Mouse (Mus musculus): Measurements from ENCODE around the gene Rbfox3. TPM values are rescaled to one million over a fixed set of nuclear protein-coding genes. Genes with fewer than 3 reads are reported as not detected.

Rbfox3 gene
- polyA plus RNA-seq, 1 experiment from 2014 or later: 3.9 TPM

- WGBS: 68% methylated on average over 11 of the region's 11 CpGs
- Histone ChIP-seq H3K9me3 (no peaks in the 10 kb centered on the region), H3K4me3 (no peak overlapping the region), H3K9ac (no peak overlapping the region), H3K4me1 (peaks cover 3% of the 10 kb centered on the region; the same call in 1 of the 2 replicates), H3K27me3 (no peaks in the 10 kb centered on the region), H3K27ac (no peak overlapping the region), H3K4me2 (replicated peaks) (no peak overlapping the region), H3K36me3 (no peaks in the 10 kb centered on the region)
- ATAC-seq (ENCODE audit: insufficient number of reproducible peaks, insufficient read depth, low FRiP score, low TSS enrichment): no peak
Measured at GRCm38 (mm10) chr11:118525059-118525458, 386.3 kb downstream of the Rbfox3 start.

- no peak overlapping the region for H3K4me3 ChIP-seq
- no peaks in the 10 kb centered on the region for H3K36me3 ChIP-seq
- H3K27ac ChIP-seq: no peak overlapping the region
- WGBS: 83% methylated on average over 4 of the region's 4 CpGs
- no peak for ATAC-seq (ENCODE audit: insufficient number of reproducible peaks, insufficient read depth, low FRiP score, low TSS enrichment)
- H3K9me3 ChIP-seq: no peaks in the 10 kb centered on the region
- H3K27me3 ChIP-seq: no peaks in the 10 kb centered on the region
- H3K4me2 ChIP-seq (replicated peaks): no peak overlapping the region
- no peak overlapping the region for H3K9ac ChIP-seq
- no peaks in the 10 kb centered on the region for H3K4me1 ChIP-seq
Measured at GRCm38 (mm10) chr11:118523496-118524145, 387.8 kb downstream of the Rbfox3 start.

- Histone ChIP-seq H3K4me1 (no peaks in the 10 kb centered on the region), H3K36me3 (no peaks in the 10 kb centered on the region), H3K9me3 (no peaks in the 10 kb centered on the region), H3K27ac (no peak overlapping the region), H3K27me3 (no peaks in the 10 kb centered on the region), H3K4me3 (no peak overlapping the region), H3K4me2 (replicated peaks) (no peak overlapping the region), H3K9ac (no peak overlapping the region)
- WGBS: 83% methylated on average over 2 of the region's 2 CpGs
- ATAC-seq (ENCODE audit: insufficient number of reproducible peaks, insufficient read depth, low FRiP score, low TSS enrichment): no peak
Measured at GRCm38 (mm10) chr11:118520932-118521331, 390.5 kb downstream of the Rbfox3 start.

GRCm38 (mm10) chr11:118520251-118520650 is 391.1 kb downstream of the Rbfox3 start:
- 0 out of 2 replicates have a peak, but pooled peaks cover 3% of the 10 kb centered on the region for H3K27me3 ChIP-seq
- no peak overlapping the region for H3K4me3 ChIP-seq
- H3K36me3 ChIP-seq: no peaks in the 10 kb centered on the region
- no peak overlapping the region for H3K9ac ChIP-seq
- no peak overlapping the region for H3K27ac ChIP-seq
- no peak for ATAC-seq (ENCODE audit: insufficient number of reproducible peaks, insufficient read depth, low FRiP score, low TSS enrichment)
- whole genome bisulfite sequencing: 55% methylated on average over 5 of the region's 5 CpGs
- no peak overlapping the region for H3K4me2 ChIP-seq (replicated peaks)
- no peaks in the 10 kb centered on the region for H3K4me1 ChIP-seq
- H3K9me3 ChIP-seq: no peaks in the 10 kb centered on the region

DNA sequence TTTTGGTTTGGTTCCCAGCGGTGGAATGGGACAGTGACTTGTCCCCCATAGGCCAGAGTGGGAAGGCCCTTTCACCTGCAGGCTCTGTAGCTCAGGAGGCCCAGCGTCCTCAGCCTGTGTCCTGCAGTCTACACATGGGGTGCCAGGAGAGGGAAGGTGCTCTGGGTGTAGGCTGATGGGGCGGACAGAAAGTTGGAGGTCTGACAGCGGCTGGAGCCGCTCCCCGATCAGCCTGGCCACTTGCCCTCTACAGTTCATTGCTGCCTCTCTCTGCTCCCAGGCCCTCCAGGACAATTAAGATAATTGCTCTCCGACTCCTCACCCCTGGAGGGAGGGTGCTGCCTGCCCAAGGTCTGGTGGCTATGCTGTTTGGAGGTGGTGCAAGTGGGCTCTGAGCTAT is 392.7 kb downstream of the Rbfox3 start:
- Histone ChIP-seq H3K4me2 (replicated peaks) (no peak overlapping the region), H3K9ac (no peak overlapping the region), H3K4me1 (peaks cover 3% of the 10 kb centered on the region), H3K4me3 (no peak overlapping the region), H3K27me3 (0 out of 2 replicates have a peak, but pooled peaks cover 3% of the 10 kb centered on the region), H3K36me3 (no peaks in the 10 kb centered on the region), H3K9me3 (no peaks in the 10 kb centered on the region), H3K27ac (no peak overlapping the region)
- 72% methylated on average over 7 of the region's 7 CpGs for WGBS
- ATAC-seq (ENCODE audit: insufficient number of reproducible peaks, insufficient read depth, low FRiP score, low TSS enrichment): no peak

DNA sequence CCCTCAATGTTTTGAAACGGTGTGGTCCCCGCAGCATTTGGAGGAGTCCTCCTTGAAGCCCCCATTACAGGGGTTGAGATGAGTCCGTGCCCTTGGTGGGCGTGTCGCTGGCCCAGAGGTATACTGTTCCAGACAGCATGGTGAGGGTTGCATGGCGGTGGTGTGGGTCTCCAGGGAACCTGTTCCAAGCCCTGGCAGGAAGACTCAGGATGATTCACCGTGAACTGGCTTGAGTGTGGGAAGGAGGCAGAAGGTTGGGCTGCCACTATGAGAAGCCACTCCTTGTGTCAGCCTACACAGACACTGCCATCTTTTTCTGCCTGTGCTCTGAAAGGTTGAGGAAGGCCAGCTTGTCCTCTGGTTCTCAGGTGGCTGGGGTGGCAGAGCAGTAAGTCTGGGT is 393.5 kb downstream of the Rbfox3 start:
- Histone ChIP-seq H3K27me3 (0 out of 2 replicates have a peak, but pooled peaks cover 3% of the 10 kb centered on the region), H3K4me3 (no peak overlapping the region), H3K4me1 (peaks cover 11% of the 10 kb centered on the region), H3K9me3 (no peaks in the 10 kb centered on the region), H3K27ac (no peak overlapping the region), H3K4me2 (replicated peaks) (no peak overlapping the region), H3K36me3 (no peaks in the 10 kb centered on the region), H3K9ac (no peak overlapping the region)
- WGBS: 72% methylated on average over 7 of the region's 7 CpGs
- ATAC-seq (ENCODE audit: insufficient number of reproducible peaks, insufficient read depth, low FRiP score, low TSS enrichment): no peak

DNA sequence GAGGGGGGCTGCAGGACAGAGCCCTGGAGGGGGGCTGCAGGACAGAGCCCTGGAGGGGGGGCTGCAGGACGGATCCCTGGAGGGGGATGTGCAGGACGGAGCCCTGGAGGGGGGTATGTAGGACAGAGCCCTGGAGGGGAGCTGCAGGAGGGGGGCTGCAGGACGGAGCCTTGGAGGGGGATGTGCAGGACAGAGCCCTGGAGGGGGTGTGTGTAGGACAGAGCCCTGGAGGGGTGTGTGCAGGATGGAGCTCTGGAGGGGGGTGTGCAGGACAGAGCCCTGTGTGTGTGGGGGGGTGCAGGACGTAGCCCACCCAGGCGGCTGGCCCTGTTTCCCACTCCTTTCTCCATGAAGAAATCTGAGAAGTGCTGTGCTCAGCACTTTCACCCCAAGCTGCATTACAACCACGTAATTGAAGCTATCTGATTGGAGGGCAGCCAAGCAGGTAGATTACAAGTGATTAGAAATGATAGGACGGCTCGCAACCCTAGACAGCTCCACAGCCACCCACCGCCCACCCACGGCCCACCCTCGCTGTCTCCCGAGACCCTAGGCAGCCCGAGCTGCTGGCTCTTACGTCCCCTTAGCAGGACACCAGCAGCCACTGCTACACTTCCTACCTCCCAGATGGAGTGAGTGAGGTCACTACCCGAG is 399.0 kb downstream of the Rbfox3 start:
- Histone ChIP-seq H3K36me3 (no peaks in the 10 kb centered on the region), H3K9me3 (no peaks in the 10 kb centered on the region), H3K4me2 (replicated peaks) (peak overlapping the region; percentile 33), H3K27me3 (peaks cover 3% of the 10 kb centered on the region; the same call in 1 of the 2 replicates), H3K9ac (0 out of 2 replicates have a peak overlapping the region, but pooled peaks have one; percentile 11), H3K4me1 (peaks cover 30% of the 10 kb centered on the region), H3K27ac (peak overlapping the region; percentile 61), H3K4me3 (no peak overlapping the region)
- WGBS: 25% methylated on average over 15 of the region's 15 CpGs
- ATAC-seq (ENCODE audit: insufficient number of reproducible peaks, insufficient read depth, low FRiP score, low TSS enrichment): peak; percentile 85

- Histone ChIP-seq H3K4me1 (peaks cover 30% of the 10 kb centered on the region), H3K4me3 (no peak overlapping the region), H3K4me2 (replicated peaks) (peak overlapping the region; percentile 33), H3K27me3 (peaks cover 3% of the 10 kb centered on the region; the same call in 1 of the 2 replicates), H3K9me3 (no peaks in the 10 kb centered on the region), H3K27ac (peak overlapping the region; percentile 58), H3K36me3 (no peaks in the 10 kb centered on the region), H3K9ac (0 out of 2 replicates have a peak overlapping the region, but pooled peaks have one; percentile 11)
- ATAC-seq (ENCODE audit: insufficient number of reproducible peaks, insufficient read depth, low FRiP score, low TSS enrichment): no peak; the same call in 1 of the 2 replicates
- WGBS: 48% methylated on average over 6 of the region's 6 CpGs
Measured at GRCm38 (mm10) chr11:118511851-118512250, 399.5 kb downstream of the Rbfox3 start.

- no peak overlapping the region for H3K9ac ChIP-seq
- WGBS: 73% methylated on average over 7 of the region's 7 CpGs
- H3K27me3 ChIP-seq: peaks cover 29% of the 10 kb centered on the region
- no peak overlapping the region for H3K4me2 ChIP-seq (replicated peaks)
- peaks cover 25% of the 10 kb centered on the region for H3K4me1 ChIP-seq
- H3K9me3 ChIP-seq: no peaks in the 10 kb centered on the region
- no peak overlapping the region for H3K4me3 ChIP-seq
- H3K36me3 ChIP-seq: no peaks in the 10 kb centered on the region
- H3K27ac ChIP-seq: no peak overlapping the region
- ATAC-seq (ENCODE audit: insufficient number of reproducible peaks, insufficient read depth, low FRiP score, low TSS enrichment): no peak
Measured at GRCm38 (mm10) chr11:118508341-118508740, 403.1 kb downstream of the Rbfox3 start.

GRCm38 (mm10) chr11:118507904-118508303 is 403.5 kb downstream of the Rbfox3 start:
- Histone ChIP-seq H3K36me3 (no peaks in the 10 kb centered on the region), H3K27me3 (peaks cover 33% of the 10 kb centered on the region), H3K4me3 (no peak overlapping the region), H3K9ac (no peak overlapping the region), H3K4me2 (replicated peaks) (no peak overlapping the region), H3K4me1 (peaks cover 23% of the 10 kb centered on the region), H3K27ac (no peak overlapping the region), H3K9me3 (no peaks in the 10 kb centered on the region)
- 45% methylated on average over 5 of the region's 5 CpGs for WGBS
- no peak for ATAC-seq (ENCODE audit: insufficient number of reproducible peaks, insufficient read depth, low FRiP score, low TSS enrichment)

GRCm38 (mm10) chr11:118507095-118507494 is 404.3 kb downstream of the Rbfox3 start:
- Histone ChIP-seq H3K27ac (no peak overlapping the region), H3K9me3 (no peaks in the 10 kb centered on the region), H3K4me3 (no peak overlapping the region), H3K9ac (no peak overlapping the region), H3K36me3 (no peaks in the 10 kb centered on the region), H3K4me2 (replicated peaks) (no peak overlapping the region), H3K4me1 (peaks cover 15% of the 10 kb centered on the region), H3K27me3 (peaks cover 41% of the 10 kb centered on the region)
- WGBS: 71% methylated on average over 6 of the region's 6 CpGs
- ATAC-seq (ENCODE audit: insufficient number of reproducible peaks, insufficient read depth, low FRiP score, low TSS enrichment): no peak

- H3K4me3 ChIP-seq: no peak overlapping the region
- H3K27ac ChIP-seq: no peak overlapping the region
- no peak overlapping the region for H3K9ac ChIP-seq
- H3K9me3 ChIP-seq: no peaks in the 10 kb centered on the region
- H3K4me2 ChIP-seq (replicated peaks): no peak overlapping the region
- peaks cover 3% of the 10 kb centered on the region; the same call in 1 of the 2 replicates for H3K4me1 ChIP-seq
- 74% methylated on average over 5 of the region's 5 CpGs for WGBS
- H3K27me3 ChIP-seq: peaks cover 43% of the 10 kb centered on the region
- no peaks in the 10 kb centered on the region for H3K36me3 ChIP-seq
- no peak for ATAC-seq (ENCODE audit: insufficient number of reproducible peaks, insufficient read depth, low FRiP score, low TSS enrichment)
Measured at GRCm38 (mm10) chr11:118504180-118504454, 407.3 kb downstream of the Rbfox3 start.
